Mouse (Mus musculus) layer of hippocampus, adult 6 months (tissue): ENCODE results near the gene Kcnk12. TPM values are rescaled to one million over a fixed set of nuclear protein-coding genes. Genes with fewer than 3 reads are reported as not detected.

Source experiments
- long read RNA-seq, 2 experiments: library from polyadenylated mRNA; unstranded; transcript quantifications; one replicate each; pipeline ENCODE4 v2.0.0; 2019 to 2020
- polyA plus RNA-seq: library from polyadenylated mRNA; unstranded; fragments of <200 nt; fragmentation: Nextera tagmentation; gene quantifications from 2 replicates; pipeline ENCODE4 v1.2.3, GENCODE M21; 2021

Gene Kcnk12
- 5.4 and 8.0 TPM in 2 replicates for polyA plus RNA-seq
- long read RNA-seq, experiment 1, transcript Kcnk12-201 (2 exons, 1,972 nt): major isoform, 14 of 16 reads
- long read RNA-seq, experiment 1, partial matches to known transcripts: 2 of 16 reads
- long read RNA-seq, experiment 1, other reads (novel, unspliced or antisense): 0 of 16 reads
- long read RNA-seq, experiment 2, transcript Kcnk12-201 (2 exons, 1,972 nt): major isoform, 77 of 81 reads
- long read RNA-seq, experiment 2, partial matches to known transcripts: 1 of 81 reads
- long read RNA-seq, experiment 2, other reads (novel, unspliced or antisense): 3 of 81 reads

GRCm38 (mm10) chr17:87797688-87798291, at the start of gene Kcnk12:
Gene Kcnk12, minus strand, starts transcription at chr17:87797994.

Other genes starting within 250 kb of the Kcnk12 start
- gene Epcam, start 162.0 kb downstream of the Kcnk12 start, polyA plus RNA-seq: 0.78 and 0.85 TPM in 2 replicates
- gene Msh2, start 125.7 kb downstream of the Kcnk12 start, polyA plus RNA-seq: 13.9 and 14.7 TPM in 2 replicates
- gene Rpl36-ps4, start 123.0 kb upstream of the Kcnk12 start, polyA plus RNA-seq: not detected in 2 replicates
- gene Msh6, start 177.1 kb upstream of the Kcnk12 start, polyA plus RNA-seq: 6.1 and 7.6 TPM in 2 replicates